ENCODE assay signal across 13 mouse cellular contexts in genomic region chr6:99057113-99057553, GRCm38 (mm10).
DNase-seq lines count a peak whose midpoint lies in the region; ATAC-seq and TF ChIP-seq lines count a peak whose summit lies in the region.
"Had no signal": no experiment of that assay in that cellular context is flagged by ENCODE, and none has a peak within 500 bp of the region (broad histone marks: within the 10 kb centered on the region; RNA-seq: fewer than 3 reads in every experiment).

No protein-coding gene starts in this region.

- TF ChIP-seq POLR2A in embryonic fibroblast, embryonic 13.5 days (IDR thresholded peaks at IDR 0.05; ENCODE audit: low read depth, low read length): no peak

- no peaks in the 10 kb centered on the region for H3K9me3 ChIP-seq in hindbrain, embryonic 16.5 days (ENCODE audit: control insufficient read depth, low read length)
- H3K9me3 ChIP-seq: forebrain, embryonic 13.5 days; heart, embryonic 13.5 days; neural tube, embryonic 12.5 days had no signal

- no peak overlapping the region for H3K9ac ChIP-seq in hindbrain, embryonic 16.5 days (ENCODE audit: low read depth, low read length)
- H3K9ac ChIP-seq: forebrain, embryonic 13.5 days; heart, embryonic 13.5 days; neural tube, embryonic 12.5 days had no signal

- H3K27ac ChIP-seq in embryonic fibroblast, embryonic 13.5 days (ENCODE audit: insufficient read depth, low read length): peak overlapping the region; percentile 7
- no peak overlapping the region for H3K27ac ChIP-seq in hindbrain, embryonic 16.5 days (ENCODE audit: low read depth, low read length)
- H3K27ac ChIP-seq: forebrain, embryonic 13.5 days; neural tube, embryonic 12.5 days had no signal

- H3K27me3 ChIP-seq in hindbrain, embryonic 16.5 days (replicated peaks; ENCODE audit: control insufficient read depth, insufficient read depth, low read length): no peaks in the 10 kb centered on the region
- H3K27me3 ChIP-seq: forebrain, embryonic 13.5 days; heart, embryonic 13.5 days; neural tube, embryonic 12.5 days had no signal

- no peak overlapping the region for H3K4me3 ChIP-seq in embryonic fibroblast, embryonic 13.5 days (ENCODE audit: insufficient read depth, low read length)
- no peak overlapping the region for H3K4me3 ChIP-seq in hindbrain, embryonic 16.5 days (ENCODE audit: low read length)
- H3K4me3 ChIP-seq: forebrain, embryonic 13.5 days; heart, embryonic 13.5 days; neural tube, embryonic 12.5 days had no signal

- no peaks in the 10 kb centered on the region; the same call in 1 of the 2 replicates for H3K4me1 ChIP-seq in embryonic fibroblast, embryonic 13.5 days (ENCODE audit: control insufficient read depth, insufficient read depth, low read length)
- H3K4me1 ChIP-seq in hindbrain, embryonic 16.5 days (ENCODE audit: control insufficient read depth, insufficient read depth, low read depth, low read length): no peaks in the 10 kb centered on the region
- H3K4me1 ChIP-seq: forebrain, embryonic 13.5 days; neural tube, embryonic 12.5 days had no signal

- no peak overlapping the region for H3K4me2 ChIP-seq in hindbrain, embryonic 16.5 days (ENCODE audit: low read length)
- H3K4me2 ChIP-seq: forebrain, embryonic 13.5 days; heart, embryonic 13.5 days; neural tube, embryonic 12.5 days had no signal

- DNase-seq in 3134 (ENCODE audit: extremely low read depth, insufficient read length, low spot score) (peak; percentile 12), 416B (ENCODE audit: low read depth) (peak; percentile 80)
- no peak for DNase-seq in adrenal gland, postnatal 4 days (ENCODE audit: low spot score in 2 of 2)
- no peak for DNase-seq in retina, postnatal 1 day
- DNase-seq: cerebellum, adult 2 months; kidney, adult 9 months; right cerebral cortex, postnatal 14 days had no signal

- no peak for TF ChIP-seq CTCF in embryonic fibroblast, embryonic 13.5 days (IDR thresholded peaks at IDR 0.05; ENCODE audit: borderline replicate concordance, insufficient read depth, low read length)

- 92% methylated on average over 4 of the region's 4 CpGs for WGBS in hindbrain, embryonic 16.5 days

- ATAC-seq in monocyte, adult 5-6 weeks (replicated peaks; ENCODE audit: insufficient number of reproducible peaks, low FRiP score, low TSS enrichment, poor library complexity, severe bottlenecking): peak; percentile 49
- ATAC-seq in hindbrain, embryonic 16.5 days: no peak
- ATAC-seq: forebrain, embryonic 13.5 days had no signal

- H3K36me3 ChIP-seq in hindbrain, embryonic 16.5 days (ENCODE audit: control insufficient read depth, insufficient read depth, low read length): no peaks in the 10 kb centered on the region
- H3K36me3 ChIP-seq: heart, embryonic 13.5 days; neural tube, embryonic 12.5 days had no signal

Comparison
In these comparisons a context has a peak if more than half of its experiments do, and no peak if none do; other contexts are left out.
1. DNase-seq: peak in 3134 (single experiment) and 416B (single experiment); none in adrenal gland, postnatal 4 days (0 of 2) and retina, postnatal 1 day (single experiment).